Mouse (Mus musculus) gastrocnemius, adult 8-10 months (tissue): ENCODE results near the gene Immp2l. TPM values are rescaled to one million over a fixed set of nuclear protein-coding genes. Genes with fewer than 3 reads are reported as not detected.

Source experiments
- DNase-seq, 2 experiments: peaks; one replicate each; pipeline ENCODE4 v3.0.0; 2022; ENCODE audit warnings: low spot score in 2 of 2
- total RNA-seq, 4 experiments: library from RNA; stranded (reverse); gene quantifications; 2 replicates each; pipeline ENCODE4 v1.2.4; 2022

The Immp2l gene
- total RNA-seq, 4 experiments from 2014 or later, result 11.0 to 15.7 (median 13.6) TPM

DNA sequence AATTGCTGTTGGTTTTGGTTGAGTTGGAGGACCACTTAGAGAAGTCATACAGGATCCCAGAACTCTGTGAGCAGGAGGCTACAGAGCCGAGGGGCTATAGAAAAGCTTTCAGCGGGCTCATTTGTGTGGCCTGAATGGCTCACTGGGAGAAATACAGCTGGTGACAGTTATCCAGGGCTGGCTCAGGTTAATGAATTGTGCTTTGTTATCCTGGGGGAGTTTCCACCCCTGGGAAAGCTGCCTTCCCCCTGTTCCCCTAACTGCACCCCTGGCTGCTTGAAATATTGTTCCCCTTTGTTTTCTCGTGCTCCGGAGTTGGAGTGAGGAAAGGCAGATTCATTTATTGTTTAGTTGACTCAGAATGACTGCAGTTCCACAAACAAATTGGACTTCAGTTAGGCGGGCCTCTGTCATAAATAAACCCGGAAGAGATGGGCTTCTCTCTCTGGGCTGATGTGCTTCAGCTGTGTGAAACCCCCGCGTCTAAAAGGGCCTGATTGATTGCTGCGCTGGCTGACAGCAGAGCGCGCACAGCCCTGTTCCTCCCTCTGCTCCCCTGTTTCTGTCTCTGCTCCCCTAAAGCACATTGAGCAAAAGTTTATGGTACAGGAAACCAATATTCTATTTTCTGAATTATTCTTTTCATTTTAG lies 291.0 kb downstream of the Immp2l start:
- DNase-seq, result no peak

GRCm38 (mm10) chr12:41315871-41316270 lies 292.0 kb downstream of the Immp2l start:
- no peak for DNase-seq

GRCm38 (mm10) chr12:41316426-41316825 lies 292.5 kb downstream of the Immp2l start:
- no peak for DNase-seq

- DNase-seq, result no peak
These were observed 293.5 kb downstream of the Immp2l start for GRCm38 (mm10) chr12:41317431-41317830.

GRCm38 (mm10) chr12:41322018-41322417 lies 298.1 kb downstream of the Immp2l start:
- no peak for DNase-seq

DNA sequence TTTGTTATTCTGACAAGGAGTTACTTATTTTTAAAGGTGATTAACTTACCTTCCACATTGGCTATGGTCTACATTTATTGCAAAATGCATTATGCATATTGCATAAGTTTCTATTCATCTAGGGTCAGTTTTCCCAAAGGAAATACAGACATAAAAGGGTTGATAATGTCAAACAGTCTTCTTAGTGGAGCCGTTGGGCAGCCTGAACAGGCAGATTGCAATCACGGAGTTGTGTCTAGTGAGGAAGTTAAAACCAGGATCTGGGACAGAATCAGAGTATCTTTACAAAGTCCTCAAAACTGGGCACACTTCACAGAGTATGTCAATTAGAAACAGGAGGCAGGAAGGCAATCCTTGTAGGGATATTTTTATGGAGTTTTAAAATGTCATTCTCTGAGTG lies 300.5 kb downstream of the Immp2l start:
- no peak for DNase-seq

GRCm38 (mm10) chr12:41325756-41326155 lies 301.9 kb downstream of the Immp2l start:
- no peak for DNase-seq

DNA sequence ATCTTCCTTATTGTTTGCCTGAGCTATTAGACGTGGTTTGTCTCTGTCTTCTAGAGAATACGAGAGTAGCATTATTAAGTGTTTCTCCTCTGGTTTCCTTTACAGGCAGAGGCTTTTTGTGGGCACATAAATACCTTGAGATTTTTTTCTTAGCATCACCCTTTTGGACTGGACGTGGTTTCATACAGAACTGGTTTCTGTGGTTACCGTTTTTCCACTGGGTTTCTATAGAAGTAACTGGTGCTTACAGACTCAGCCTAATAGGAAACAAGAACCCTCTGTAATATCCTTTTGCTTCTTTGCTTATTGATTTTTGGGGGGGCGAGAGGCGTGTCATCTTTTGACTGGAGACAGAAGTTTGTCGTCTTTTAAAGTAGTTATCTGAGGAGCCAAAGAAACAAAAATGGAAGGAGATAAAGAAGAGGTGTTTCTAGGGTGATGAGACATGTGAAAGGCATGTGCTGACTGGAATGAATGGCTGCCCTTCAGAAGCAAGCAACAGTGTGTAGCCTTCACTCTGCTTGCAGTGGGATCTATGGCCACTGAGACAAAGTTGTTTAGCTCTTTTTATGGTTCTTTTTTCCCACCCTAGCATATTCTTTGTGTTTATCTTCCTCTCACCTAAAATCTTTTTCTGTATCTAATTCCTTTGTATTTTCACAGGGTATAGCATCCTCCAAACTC lies 307.2 kb downstream of the Immp2l start:
- DNase-seq, result no peak

- DNase-seq, result no peak
These were observed 321.7 kb downstream of the Immp2l start for GRCm38 (mm10) chr12:41345621-41346020.

- no peak for DNase-seq
These were observed 323.6 kb downstream of the Immp2l start for GRCm38 (mm10) chr12:41347494-41347893.

DNA sequence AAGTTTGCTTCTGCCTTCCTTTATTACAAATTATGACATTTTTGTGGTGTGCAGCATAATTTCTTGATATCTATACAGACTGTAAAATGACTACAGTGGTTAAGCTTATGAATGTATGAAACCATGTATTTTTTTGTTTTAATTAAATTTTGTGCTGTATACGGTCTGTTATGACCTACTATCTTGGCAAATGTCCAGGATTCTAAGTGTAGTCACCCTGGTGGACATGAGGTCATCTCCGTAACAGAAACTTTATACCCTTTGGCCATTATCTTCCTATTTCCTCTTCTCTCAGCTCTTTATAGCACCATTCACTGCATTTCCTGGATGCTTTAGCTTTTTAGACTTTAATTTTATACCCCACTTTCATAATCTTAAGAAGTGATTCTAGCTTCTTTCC lies 325.5 kb downstream of the Immp2l start:
- DNase-seq, result no peak

DNA sequence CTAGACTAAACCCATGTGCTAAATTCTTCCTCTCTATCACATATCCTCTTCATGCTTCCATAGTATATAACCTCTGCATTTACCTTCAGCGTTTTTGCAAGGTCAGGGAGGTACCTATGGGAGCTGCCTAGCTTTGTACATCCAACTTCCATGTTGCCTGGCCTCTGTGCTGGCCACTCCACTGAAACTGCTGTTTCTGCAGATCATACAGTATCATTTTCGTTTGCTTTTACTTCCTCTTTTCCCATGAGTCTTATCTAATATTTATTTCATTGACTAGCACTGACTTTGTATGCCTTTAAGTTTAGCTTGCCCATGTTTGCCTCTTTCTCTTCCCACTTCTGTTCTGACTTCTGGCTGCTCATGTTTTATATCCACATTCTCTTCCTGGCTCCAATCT lies 325.9 kb downstream of the Immp2l start:
- DNase-seq, result no peak

DNA sequence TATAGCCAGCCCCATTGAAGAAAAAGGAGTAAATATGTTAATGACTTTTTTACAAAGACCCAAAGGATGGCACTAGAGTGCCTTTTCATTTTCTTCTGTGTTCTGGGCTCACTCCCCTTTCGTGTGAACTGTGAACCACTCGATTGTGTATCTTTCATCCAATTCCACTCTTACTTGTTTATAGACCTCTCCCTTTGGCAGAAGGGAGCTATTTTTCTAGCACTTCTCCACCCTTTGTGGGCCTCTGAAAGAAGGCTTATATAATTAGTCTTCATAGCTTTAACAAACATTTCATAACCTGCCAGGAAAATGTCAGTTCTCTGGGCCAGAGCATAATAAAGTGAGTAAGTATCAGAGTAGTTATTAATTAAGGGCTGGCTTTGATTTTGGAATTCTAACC lies 327.4 kb downstream of the Immp2l start:
- DNase-seq, result no peak

DNA sequence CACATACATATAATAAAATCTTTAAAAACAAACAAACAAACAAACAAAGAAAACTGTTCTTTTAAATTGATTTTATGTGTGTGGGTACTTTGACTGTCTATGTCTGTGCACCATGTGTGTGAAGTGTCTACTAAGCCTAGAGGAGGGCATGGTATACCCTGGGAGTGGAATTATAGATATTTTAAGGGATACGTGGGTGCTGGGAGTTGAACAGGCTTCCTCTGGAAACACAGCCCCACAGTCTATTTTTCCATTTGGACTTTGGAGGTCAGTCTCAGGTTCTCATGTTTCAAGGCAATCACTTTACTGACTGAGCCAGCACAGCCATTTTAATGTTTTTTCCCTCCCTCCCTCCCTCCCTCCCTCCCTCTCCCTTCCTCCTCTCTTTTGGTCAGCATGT lies 331.0 kb downstream of the Immp2l start:
- DNase-seq, result no peak

- no peak for DNase-seq
These were observed 332.1 kb downstream of the Immp2l start for GRCm38 (mm10) chr12:41356040-41356439.

- no peak for DNase-seq
These were observed 362.8 kb downstream of the Immp2l start for GRCm38 (mm10) chr12:41386685-41387084.

GRCm38 (mm10) chr12:41394231-41394630 lies 370.3 kb downstream of the Immp2l start:
- DNase-seq, result no peak

DNA sequence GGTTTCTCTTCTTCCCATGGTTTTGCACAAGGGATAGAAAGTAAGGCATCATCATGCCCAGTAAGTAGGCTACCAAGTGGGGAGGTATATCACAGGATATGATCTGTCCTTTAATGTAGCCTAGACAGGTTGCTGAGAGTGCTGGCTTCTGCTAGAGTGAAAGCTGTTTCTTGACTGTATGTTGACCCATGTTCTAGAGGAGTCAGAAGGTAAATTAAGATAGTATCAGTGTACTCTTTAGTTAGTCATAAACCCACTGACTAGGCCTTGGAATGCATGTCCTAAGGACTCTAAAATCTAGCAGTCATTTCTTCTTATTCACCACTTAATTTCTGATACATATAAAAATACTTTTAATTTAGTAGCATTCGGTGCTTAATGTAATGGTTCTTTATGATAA lies 377.2 kb downstream of the Immp2l start:
- DNase-seq, result no peak

DNA sequence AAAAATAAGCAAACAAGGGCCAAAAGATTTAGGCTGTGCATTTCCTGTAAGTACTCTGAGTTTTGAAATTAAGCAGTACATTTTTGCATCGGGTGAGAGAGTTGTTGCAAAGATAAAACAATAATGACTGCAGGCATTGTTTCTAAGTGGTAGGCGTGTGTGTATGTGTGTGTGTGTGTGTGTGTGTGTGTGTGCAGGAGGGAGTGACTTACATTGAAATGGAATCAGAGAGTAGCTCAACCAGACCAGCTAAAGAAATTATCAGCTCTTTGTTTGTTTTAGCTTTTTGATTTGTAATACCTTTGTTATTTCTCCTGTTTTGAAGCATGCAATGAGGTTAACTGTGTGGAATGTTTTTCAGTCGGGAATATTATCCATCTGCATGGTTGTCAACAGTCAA lies 378.0 kb downstream of the Immp2l start:
- no peak for DNase-seq

- peak in 1 of 2 experiments; percentile 3 for DNase-seq
These were observed 385.5 kb downstream of the Immp2l start for GRCm38 (mm10) chr12:41409431-41409830.

DNA sequence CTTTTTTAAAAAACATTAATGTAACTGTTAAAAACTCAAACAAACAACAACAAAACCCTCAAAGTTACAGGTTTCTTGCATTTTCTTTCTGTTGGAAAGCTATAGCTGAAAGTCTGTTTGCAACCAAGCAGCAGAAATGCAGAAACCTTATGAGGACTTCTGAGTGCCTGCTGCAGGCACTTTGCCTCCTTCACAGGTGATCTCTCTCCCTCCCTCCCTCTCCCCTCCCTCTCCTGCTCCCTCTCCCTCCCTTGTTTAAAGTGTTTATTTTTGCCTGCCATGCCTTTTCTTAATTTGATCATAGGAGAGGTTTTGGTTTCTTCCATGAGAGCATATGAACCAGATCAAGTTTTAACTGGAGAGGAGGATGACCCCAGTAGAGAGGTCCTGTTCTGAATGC lies 392.7 kb downstream of the Immp2l start:
- DNase-seq, result no peak

- DNase-seq, result no peak
These were observed 393.2 kb downstream of the Immp2l start for GRCm38 (mm10) chr12:41417099-41417498.

DNA sequence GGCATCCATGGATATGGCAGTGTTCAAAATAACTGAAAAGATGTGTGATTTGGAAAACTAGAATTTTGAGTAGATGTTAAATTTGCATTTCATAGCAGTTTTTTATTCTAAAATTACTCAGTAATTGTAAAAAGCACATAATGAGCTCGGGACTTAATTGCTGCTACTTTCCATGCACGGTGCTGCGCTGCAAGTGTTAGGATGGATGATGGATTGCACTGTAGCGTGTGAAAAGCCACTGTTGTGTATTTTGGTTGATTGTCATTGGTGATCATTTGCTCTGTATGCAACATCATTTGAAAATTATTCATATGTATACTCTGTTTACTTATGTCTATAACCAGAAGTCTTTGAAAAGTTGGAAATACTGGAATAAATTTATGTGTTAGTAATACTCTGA lies 394.1 kb downstream of the Immp2l start:
- no peak for DNase-seq
